Mouse (Mus musculus): Measurements from ENCODE around the gene Huwe1.

- TF ChIP-seq POLR2A (IDR thresholded peaks at IDR 0.05; ENCODE audit: borderline replicate concordance, low read depth, low read length) (no peak), CTCF (IDR thresholded peaks at IDR 0.05; ENCODE audit: low read depth, low read length) (no peak)
These were observed 110.1 kb downstream of the Huwe1 start for GRCm38 (mm10) chrX:151910692-151911091.

Measured in bone marrow macrophage, adult 2 months (primary cell).